Mouse (Mus musculus) embryonic fibroblast, embryonic 13.5 days (primary cell): ENCODE data around the gene Spata31d1d.

Experiments used
- CTCF ChIP-seq: IDR thresholded peaks from 2 replicates; pipeline ENCODE4 v1.5.1; 2011; ENCODE audit warnings: mild to moderate bottlenecking, control low read depth, low read length, moderate library complexity, borderline replicate concordance; ENCODE audit not compliant: insufficient read depth
- POLR2A ChIP-seq: IDR thresholded peaks from 2 replicates; pipeline ENCODE4 v1.6.1; 2011; ENCODE audit warnings: low read depth, mild to moderate bottlenecking, control low read depth, low read length, moderate library complexity

DNA sequence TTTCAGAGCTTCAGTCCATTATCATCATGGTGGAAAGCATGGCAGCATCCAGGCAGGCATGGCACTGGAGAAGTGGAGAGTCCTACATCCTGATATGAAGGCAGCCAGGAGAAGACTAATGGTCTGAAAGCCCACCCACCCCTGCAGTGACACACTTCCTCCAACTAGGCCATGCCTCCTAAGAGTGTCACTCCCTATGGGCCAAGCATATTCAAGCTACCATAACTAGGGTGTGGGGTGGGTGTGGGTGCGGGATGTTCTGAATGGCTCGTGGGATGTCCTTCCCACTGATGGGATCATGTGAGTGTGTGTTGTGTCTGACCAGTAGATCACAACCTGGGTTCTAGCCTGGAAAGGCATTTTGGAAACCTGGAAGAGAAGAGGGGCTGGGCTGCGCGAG is 2.4 kb upstream of the Spata31d1d start:
- TF ChIP-seq CTCF (no peak), POLR2A (no peak)
